Mouse (Mus musculus) kidney, embryonic 16.5 days (tissue): ENCODE measurements around the gene Sap18b. TPM values are rescaled to one million over a fixed set of nuclear protein-coding genes. Genes with fewer than 3 reads are reported as not detected.
A peak's percentile ranks its signal among the peaks of the same experiment; 100 is the strongest.

Experiments used
- ATAC-seq: fragments of 200-750 bp; cut with Nextera tagmentation; 2 replicates; pipeline ENCODE4 v1.8.0; 2017; ENCODE audit warnings: moderate TSS enrichment; ENCODE audit not compliant: low FRiP score, low TSS enrichment
- H3K27ac ChIP-seq: fragments of 300-500 bp; sonication (generic); 2 replicates; pipeline ENCODE4 v1.5.1; 2014; ENCODE audit warnings: low read length
- H3K27me3 ChIP-seq: fragments of 300-500 bp; sonication (generic); 2 replicates; pipeline ENCODE4 v1.6.1; 2014; ENCODE audit warnings: low read length, control low read depth, mixed read lengths; ENCODE audit not compliant: insufficient read depth
- H3K36me3 ChIP-seq: fragments of 300-500 bp; sonication (generic); 2 replicates; pipeline ENCODE4 v1.6.1; 2014; ENCODE audit warnings: low read length, control low read depth, mixed read lengths; ENCODE audit not compliant: insufficient read depth
- H3K4me1 ChIP-seq: fragments of 300-500 bp; sonication (generic); 2 replicates; pipeline ENCODE4 v1.6.1; 2014; ENCODE audit warnings: low read length, control low read depth, mixed read lengths; ENCODE audit not compliant: insufficient read depth
- H3K4me2 ChIP-seq: fragments of 300-500 bp; sonication (generic); replicated peaks from 2 replicates; pipeline ENCODE4 v1.6.1; 2014; ENCODE audit warnings: low read depth, low read length
- H3K4me3 ChIP-seq: fragments of 300-500 bp; sonication (generic); 2 replicates; pipeline ENCODE4 v1.5.1; 2014; ENCODE audit warnings: mild to moderate bottlenecking, low read length
- H3K9ac ChIP-seq: fragments of 300-500 bp; sonication (generic); replicated peaks from 2 replicates; pipeline ENCODE4 v1.6.1; 2014; ENCODE audit warnings: low read length
- H3K9me3 ChIP-seq: fragments of 300-500 bp; sonication (generic); 2 replicates; pipeline ENCODE4 v1.6.1; 2016; ENCODE audit warnings: low read length, control low read depth
- WGBS: fragments of 180-500 bp; shearing (Covaris S2); extraction: QIAGEN DNeasy Blood & Tissue Kit; methylation state at CpG from one replicate; pipeline ENCODE4 v1.1.7; 2014; 5-methylcytosine and 5-hydroxymethylcytosine counted together
- polyA plus RNA-seq: library from polyadenylated mRNA; unstranded; fragments of >200 nt; fragmentation: Nextera tagmentation; extraction: Ambion mirVana; gene quantifications from 2 replicates; pipeline ENCODE4 v1.2.1, GENCODE M21; 2015

Sap18b gene
- polyA plus RNA-seq, 1 experiment from 2014 or later = 308 TPM

- Histone ChIP-seq H3K9me3 (no peaks in the 10 kb centered on the region), H3K4me1 (no peaks in the 10 kb centered on the region), H3K4me2 (no peak overlapping the region), H3K27me3 (no peaks in the 10 kb centered on the region), H3K4me3 (no peak overlapping the region), H3K27ac (no peak overlapping the region), H3K36me3 (no peaks in the 10 kb centered on the region), H3K9ac (no peak overlapping the region)
- WGBS = 71% methylated on average over 3 of the region's 3 CpGs
- no peak for ATAC-seq
Measured at GRCm38 (mm10) chr8:95817597-95817996, 7.5 kb upstream of the Sap18b start.

GRCm38 (mm10) chr8:95818211-95818610 lies 6.9 kb upstream of the Sap18b start:
- Histone ChIP-seq H3K36me3 (no peaks in the 10 kb centered on the region), H3K9me3 (no peaks in the 10 kb centered on the region), H3K9ac (no peak overlapping the region), H3K4me1 (no peaks in the 10 kb centered on the region), H3K27me3 (no peaks in the 10 kb centered on the region), H3K27ac (no peak overlapping the region), H3K4me3 (no peak overlapping the region), H3K4me2 (no peak overlapping the region)
- 65% methylated on average over 1 of the region's 1 CpGs for WGBS
- no peak for ATAC-seq

- Histone ChIP-seq H3K4me3 (no peak overlapping the region), H3K27ac (no peak overlapping the region), H3K9me3 (no peaks in the 10 kb centered on the region), H3K4me2 (no peak overlapping the region), H3K4me1 (no peaks in the 10 kb centered on the region), H3K9ac (no peak overlapping the region), H3K36me3 (no peaks in the 10 kb centered on the region), H3K27me3 (no peaks in the 10 kb centered on the region)
- no peak for ATAC-seq
- 86% methylated on average over 6 of the region's 6 CpGs for WGBS
Measured at GRCm38 (mm10) chr8:95821266-95821665, 3.9 kb upstream of the Sap18b start.

GRCm38 (mm10) chr8:95822096-95822495 lies 3.0 kb upstream of the Sap18b start:
- 86% methylated on average over 5 of the region's 5 CpGs for WGBS
- Histone ChIP-seq H3K9me3 (no peaks in the 10 kb centered on the region), H3K4me1 (no peaks in the 10 kb centered on the region), H3K27ac (no peak overlapping the region), H3K9ac (no peak overlapping the region), H3K4me3 (no peak overlapping the region), H3K27me3 (no peaks in the 10 kb centered on the region), H3K4me2 (no peak overlapping the region), H3K36me3 (no peaks in the 10 kb centered on the region)
- no peak for ATAC-seq

GRCm38 (mm10) chr8:95822699-95823098 lies 2.4 kb upstream of the Sap18b start:
- Histone ChIP-seq H3K9ac (no peak overlapping the region), H3K4me2 (no peak overlapping the region), H3K9me3 (no peaks in the 10 kb centered on the region), H3K4me3 (no peak overlapping the region), H3K4me1 (no peaks in the 10 kb centered on the region), H3K27ac (no peak overlapping the region), H3K27me3 (no peaks in the 10 kb centered on the region), H3K36me3 (no peaks in the 10 kb centered on the region)
- WGBS = 84% methylated on average over 3 of the region's 3 CpGs
- ATAC-seq = no peak

- no peak overlapping the region for H3K27ac ChIP-seq
- H3K4me1 ChIP-seq = peaks cover 9% of the 10 kb centered on the region
- 82% methylated on average over 3 of the region's 3 CpGs for WGBS
- no peak overlapping the region for H3K9ac ChIP-seq
- H3K36me3 ChIP-seq = no peaks in the 10 kb centered on the region
- no peak overlapping the region for H3K4me2 ChIP-seq
- no peak for ATAC-seq
- no peak overlapping the region for H3K4me3 ChIP-seq
- no peaks in the 10 kb centered on the region for H3K27me3 ChIP-seq
- H3K9me3 ChIP-seq = no peaks in the 10 kb centered on the region
Measured at GRCm38 (mm10) chr8:95830144-95830543, 5.0 kb downstream of the Sap18b start.

GRCm38 (mm10) chr8:95832603-95833434 lies 7.7 kb downstream of the Sap18b start:
- peak; percentile 64; the same call in 1 of the 2 replicates for ATAC-seq
- 16% methylated on average over 16 of the region's 16 CpGs for WGBS
- peak overlapping the region; percentile 59 for H3K4me2 ChIP-seq
- H3K36me3 ChIP-seq = 0 out of 2 replicates have a peak, but pooled peaks cover 4% of the 10 kb centered on the region
- peaks cover 9% of the 10 kb centered on the region for H3K4me1 ChIP-seq
- peak overlapping the region; percentile 44 for H3K4me3 ChIP-seq
- H3K27me3 ChIP-seq = no peaks in the 10 kb centered on the region
- peak overlapping the region; percentile 57 for H3K9ac ChIP-seq
- H3K27ac ChIP-seq = no peak overlapping the region
- no peaks in the 10 kb centered on the region for H3K9me3 ChIP-seq

GRCm38 (mm10) chr8:95833435-95833984 lies 8.4 kb downstream of the Sap18b start:
- Histone ChIP-seq H3K9ac (peak overlapping the region; percentile 57), H3K4me1 (peaks cover 9% of the 10 kb centered on the region), H3K4me2 (peak overlapping the region; percentile 59), H3K36me3 (0 out of 2 replicates have a peak, but pooled peaks cover 4% of the 10 kb centered on the region), H3K27me3 (no peaks in the 10 kb centered on the region), H3K9me3 (no peaks in the 10 kb centered on the region), H3K4me3 (peak overlapping the region; percentile 44), H3K27ac (no peak overlapping the region)
- peak; percentile 83 for ATAC-seq
- under 1% methylated on average over 16 of the region's 16 CpGs for WGBS

GRCm38 (mm10) chr8:95835891-95836290 lies 10.7 kb downstream of the Sap18b start:
- WGBS = 70% methylated on average over 4 of the region's 4 CpGs
- Histone ChIP-seq H3K4me3 (no peak overlapping the region), H3K36me3 (0 out of 2 replicates have a peak, but pooled peaks cover 9% of the 10 kb centered on the region), H3K9ac (no peak overlapping the region), H3K4me2 (no peak overlapping the region), H3K9me3 (no peaks in the 10 kb centered on the region), H3K27ac (no peak overlapping the region), H3K4me1 (peaks cover 9% of the 10 kb centered on the region), H3K27me3 (no peaks in the 10 kb centered on the region)
- ATAC-seq = no peak

GRCm38 (mm10) chr8:95837266-95837665 lies 12.1 kb downstream of the Sap18b start:
- H3K9ac ChIP-seq = no peak overlapping the region
- no peak overlapping the region for H3K4me2 ChIP-seq
- 92% methylated on average over 10 of the region's 10 CpGs for WGBS
- no peak for ATAC-seq
- H3K4me1 ChIP-seq = peaks cover 9% of the 10 kb centered on the region
- peaks cover 16% of the 10 kb centered on the region; the same call in 1 of the 2 replicates for H3K36me3 ChIP-seq
- H3K27me3 ChIP-seq = no peaks in the 10 kb centered on the region
- no peaks in the 10 kb centered on the region for H3K9me3 ChIP-seq
- H3K27ac ChIP-seq = no peak overlapping the region
- no peak overlapping the region for H3K4me3 ChIP-seq
